Mouse (Mus musculus) thymus, postnatal 14 days (tissue): Measurements from ENCODE around the gene Vmn1r60.
"Not testable (repeated sequence)": the region's sequence is repeated elsewhere in the genome, so short reads cannot be mapped to it uniquely, and the experiment has no call there.

Experiments used
- DNase-seq: peaks from one replicate; pipeline ENCODE4 v3.0.0; 2021

The Vmn1r60 gene

DNA sequence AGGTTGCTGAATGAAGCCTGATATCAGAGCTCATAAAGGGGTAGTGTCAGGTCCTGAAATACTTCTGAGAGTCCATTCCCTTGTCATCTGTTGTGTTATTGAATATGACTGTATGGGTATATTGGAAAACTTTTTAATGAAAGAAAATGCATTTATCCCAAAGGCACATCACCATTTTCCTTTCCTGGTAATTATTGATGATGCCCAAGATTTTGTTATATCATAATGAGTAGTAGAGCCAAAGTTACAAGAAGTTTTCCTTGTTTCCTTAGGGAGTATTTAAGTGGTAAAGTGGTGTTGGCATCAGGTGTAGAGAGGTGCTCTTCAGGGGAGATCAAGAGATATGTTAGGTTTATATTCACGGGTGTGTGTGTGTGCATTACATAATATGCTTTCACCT is at the start of gene Vmn1r60:
Vmn1r60 (minus strand) TSS at position 101 of the 400 bp plus-strand sequence.
- DNase-seq: not testable (repeated sequence)

- DNase-seq: not testable (repeated sequence)
Observed at GRCm38 (mm10) chr7:5540770-5541436, 6.2 kb downstream of the Vmn1r60 start.

- DNase-seq: not testable (repeated sequence)
Observed at GRCm38 (mm10) chr7:5493856-5494255, 53.3 kb downstream of the Vmn1r60 start, which contains the start of gene Vmn2r28. TSS of gene Vmn2r28 (minus strand) at chr7:5493956.
